Comparison of ENCODE assay signal across 9 mouse cellular contexts in genomic region chr13:13573572-13574257, GRCm38 (mm10). TPM values are rescaled to one million over a fixed set of nuclear protein-coding genes. Genes with fewer than 3 reads are reported as not detected.
A peak's percentile ranks its signal among the peaks of the same experiment; 100 is the strongest.
DNase-seq lines count a peak whose midpoint lies in the region; ATAC-seq and TF ChIP-seq lines count a peak whose summit lies in the region.
"Had no signal": no experiment of that assay in that cellular context is flagged by ENCODE, and none has a peak within 500 bp of the region (broad histone marks: within the 10 kb centered on the region; RNA-seq: fewer than 3 reads in every experiment).

No protein-coding gene starts in this region.

- TF ChIP-seq CTCF in Patski (IDR thresholded peaks at IDR 0.05) = no peak
- TF ChIP-seq CTCF in lung, embryonic 14.5 days (IDR thresholded peaks at IDR 0.05; ENCODE audit: low read depth) = no peak

- in situ Hi-C loops in Patski (cut with MboI; ENCODE audit: low pct_unique_long_range_greater_than_20kb) = loop anchor here (5.0 kb wide), 1 partner anchor 36 kb away; no protein-coding TSS in a partner anchor

- H3K4me3 ChIP-seq in lung, embryonic 14.5 days (ENCODE audit: low read depth, low read length) = no peak overlapping the region
- no peak overlapping the region for H3K4me3 ChIP-seq in midbrain, embryonic 11.5 days (ENCODE audit: low read depth, low read length)
- H3K4me3 ChIP-seq: liver, embryonic 13.5 days had no signal

- no peak overlapping the region for H3K9ac ChIP-seq in lung, embryonic 14.5 days
- H3K9ac ChIP-seq in midbrain, embryonic 11.5 days (ENCODE audit: low read length) = no peak overlapping the region
- H3K9ac ChIP-seq: liver, embryonic 13.5 days had no signal

- no peaks in the 10 kb centered on the region for H3K9me3 ChIP-seq in lung, embryonic 14.5 days (ENCODE audit: low read depth, low read length)
- H3K9me3 ChIP-seq in midbrain, embryonic 11.5 days (ENCODE audit: control insufficient read depth, low read length) = no peaks in the 10 kb centered on the region
- H3K9me3 ChIP-seq: liver, embryonic 13.5 days had no signal

- no peak overlapping the region for H3K4me2 ChIP-seq in lung, embryonic 14.5 days
- no peak overlapping the region for H3K4me2 ChIP-seq in midbrain, embryonic 11.5 days
- H3K4me2 ChIP-seq: liver, embryonic 13.5 days had no signal

- peaks cover 4% of the 10 kb centered on the region; the same call in 1 of the 2 replicates for H3K4me1 ChIP-seq in lung, embryonic 14.5 days (ENCODE audit: insufficient read depth)
- H3K4me1 ChIP-seq in midbrain, embryonic 11.5 days (ENCODE audit: control insufficient read depth, insufficient read depth, low read length) = no peaks in the 10 kb centered on the region

- 38% methylated on average over 5 of the region's 5 CpGs for WGBS in lung, embryonic 14.5 days
- WGBS in midbrain, embryonic 11.5 days = 72% methylated on average over 5 of the region's 5 CpGs

- no peak for DNase-seq in frontal cortex, postnatal 14 days (ENCODE audit: low spot score in 2 of 2)
- peak; percentile 97 for DNase-seq in Patski (ENCODE audit: low read depth, low spot score)
- peak; percentile 89 to 95 for DNase-seq in cerebellum, postnatal 36 days
- peak; percentile 84 for DNase-seq in heart, postnatal 4 days
- DNase-seq in lung, embryonic 14.5 days = peak; percentile 85
- DNase-seq in testis, postnatal 14 days (ENCODE audit: low spot score) = peak; percentile 49
- no peak for DNase-seq in midbrain, embryonic 11.5 days (ENCODE audit: low spot score, missing footprints)
- DNase-seq: liver, embryonic 13.5 days had no signal

- CTCF ChIA-PET in Patski (lab: Charles Lee) = interaction anchor here (0.8 to 2.5 kb wide), 4 partner anchors 21 to 57 kb away, joined by 3 to 10 read pairs (median 3); no protein-coding TSS in a partner anchor

- H3K27ac ChIP-seq in lung, embryonic 14.5 days (ENCODE audit: low read depth) = no peak overlapping the region
- H3K27ac ChIP-seq in midbrain, embryonic 11.5 days (ENCODE audit: low read depth, low read length) = no peak overlapping the region
- H3K27ac ChIP-seq: liver, embryonic 13.5 days had no signal

- POLR2A ChIA-PET in Patski (lab: Charles Lee) = interaction anchor here (1.0 to 1.4 kb wide), 2 partner anchors 15 to 17 kb away, joined by 4 to 6 read pairs; no protein-coding TSS in a partner anchor

- peak; percentile 14 for ATAC-seq in frontal cortex, adult (ENCODE audit: low TSS enrichment)
- ATAC-seq in Patski = peak; percentile 65
- ATAC-seq in lung, embryonic 14.5 days (ENCODE audit: insufficient read depth) = peak; percentile 67; the same call in 1 of the 2 replicates
- no peak for ATAC-seq in midbrain, embryonic 11.5 days (ENCODE audit: low FRiP score)

- no peaks in the 10 kb centered on the region for H3K27me3 ChIP-seq in Patski
- H3K27me3 ChIP-seq in lung, embryonic 14.5 days (ENCODE audit: insufficient read depth, low read length) = no peaks in the 10 kb centered on the region
- H3K27me3 ChIP-seq in midbrain, embryonic 11.5 days (ENCODE audit: control insufficient read depth, insufficient read depth, low read length) = no peaks in the 10 kb centered on the region
- H3K27me3 ChIP-seq: liver, embryonic 13.5 days had no signal

- no peaks in the 10 kb centered on the region for H3K36me3 ChIP-seq in lung, embryonic 14.5 days (ENCODE audit: insufficient read depth)
- no peaks in the 10 kb centered on the region for H3K36me3 ChIP-seq in midbrain, embryonic 11.5 days (ENCODE audit: control insufficient read depth, insufficient read depth, low read length)
- H3K36me3 ChIP-seq: liver, embryonic 13.5 days had no signal

RNA-seq across cellular contexts. Expression of gene Lyst, which starts 16.5 kb away (rescaled TPM):
- polyA plus RNA-seq in Patski (2021) = 28.2 TPM
- 10 to 100 TPM; 13.1 to 14.5 TPM for total RNA-seq in heart, postnatal 4 days (2021)
- 5.1 and 8.2 TPM in 2 replicates for polyA plus RNA-seq in lung, embryonic 14.5 days (2014; fragmentation: Nextera tagmentation; extraction: Ambion mirVana)
- polyA plus RNA-seq in midbrain, embryonic 11.5 days (2014; fragmentation: Nextera tagmentation; extraction: Ambion mirVana) = 1.8 and 2.5 TPM in 2 replicates

Comparison
In these comparisons a context has a peak if more than half of its experiments do, and no peak if none do; other contexts are left out.
1. DNase-seq: peak in Patski (single experiment), cerebellum, postnatal 36 days (2 of 2), heart, postnatal 4 days (single experiment), lung, embryonic 14.5 days (single experiment) and testis, postnatal 14 days (single experiment); none in frontal cortex, postnatal 14 days (0 of 2) and midbrain, embryonic 11.5 days (single experiment).